Mouse (Mus musculus): ENCODE data around the gene Tnip1.

Gene Tnip1

DNA sequence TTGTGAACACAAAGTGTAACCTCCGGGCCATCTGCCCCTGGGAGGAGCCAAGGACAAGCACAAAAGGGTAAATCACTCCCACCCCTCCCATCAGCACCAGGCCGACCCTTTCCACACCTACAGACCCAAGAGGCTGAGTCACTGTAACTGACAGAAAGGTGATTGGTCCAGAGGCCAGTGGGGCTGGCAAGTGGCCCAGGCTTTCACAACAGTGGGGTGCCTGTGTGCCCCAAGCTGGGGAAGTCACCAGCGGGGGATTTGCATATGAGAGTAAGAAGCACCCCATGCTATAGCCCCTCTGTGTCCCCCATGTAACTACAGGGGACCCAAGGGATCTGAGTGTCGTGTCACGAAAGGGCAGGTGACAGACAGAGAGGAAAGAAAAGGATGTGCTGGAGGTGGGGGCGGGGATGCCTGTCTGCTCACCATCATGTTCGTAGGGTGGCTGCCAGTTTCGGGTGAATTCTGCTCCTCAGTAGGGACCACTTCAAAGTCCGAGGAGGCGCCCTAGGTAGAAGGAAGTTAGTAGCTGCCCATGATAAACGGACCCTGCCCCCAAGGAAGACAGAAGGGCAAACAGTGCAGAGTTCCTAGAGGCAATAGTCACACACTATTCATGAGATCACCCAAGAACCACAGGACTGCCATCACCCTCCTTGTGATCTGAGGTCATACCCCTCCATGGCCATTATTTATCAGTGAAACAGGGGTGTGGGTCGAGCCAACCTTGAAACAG is 26.5 kb downstream of the Tnip1 start:
- CTCF ChIA-PET: interaction anchor here (0.7 to 0.9 kb wide), 2 partner anchors 36 to 196 kb away, joined by 3 to 4 read pairs; no protein-coding TSS in a partner anchor

DNA sequence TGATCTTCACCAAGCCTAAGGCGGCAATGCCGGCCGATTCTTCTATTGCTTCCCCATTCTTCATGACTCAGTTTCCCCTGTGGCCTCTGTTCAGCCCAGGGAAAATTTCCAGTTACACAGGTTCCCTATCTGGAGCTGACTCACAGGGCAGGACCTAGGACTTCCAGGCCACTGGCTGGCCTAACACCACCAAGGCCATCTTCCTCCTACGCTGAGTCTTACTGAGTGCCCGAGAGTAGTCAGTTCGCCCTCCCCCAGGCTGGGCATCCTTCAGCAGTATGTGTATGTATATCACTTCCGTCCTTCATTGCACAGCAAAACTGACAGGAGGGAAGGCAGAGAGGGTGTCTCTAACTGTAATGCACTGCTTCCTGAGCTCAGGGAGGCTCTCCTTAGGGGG is 28.5 kb downstream of the Tnip1 start:
- CTCF ChIA-PET: interaction anchor here (1.0 to 1.2 kb wide), 2 partner anchors 18 to 50 kb away, joined by 4 read pairs; no protein-coding TSS in a partner anchor

DNA sequence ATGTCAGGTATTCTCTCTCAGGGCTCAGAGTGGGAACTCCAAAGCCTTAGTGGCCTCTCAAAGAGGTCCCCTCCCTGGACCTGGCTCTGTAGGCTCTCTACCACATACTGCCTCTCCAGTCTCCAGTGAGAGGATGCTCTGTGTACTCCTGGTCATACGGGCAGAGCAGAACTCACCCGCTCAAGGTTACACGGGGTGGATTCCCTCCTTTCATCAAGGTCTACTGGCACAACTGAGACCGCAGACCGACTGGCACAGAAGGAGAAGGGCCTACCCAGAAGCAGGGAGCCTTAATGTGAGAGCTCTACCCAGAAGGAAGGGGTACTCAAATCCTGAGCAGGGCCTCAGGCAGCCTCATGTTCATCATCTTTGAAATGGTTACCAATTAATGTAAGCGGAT is 30.2 kb downstream of the Tnip1 start:
- CTCF ChIA-PET: no interaction called here

DNA sequence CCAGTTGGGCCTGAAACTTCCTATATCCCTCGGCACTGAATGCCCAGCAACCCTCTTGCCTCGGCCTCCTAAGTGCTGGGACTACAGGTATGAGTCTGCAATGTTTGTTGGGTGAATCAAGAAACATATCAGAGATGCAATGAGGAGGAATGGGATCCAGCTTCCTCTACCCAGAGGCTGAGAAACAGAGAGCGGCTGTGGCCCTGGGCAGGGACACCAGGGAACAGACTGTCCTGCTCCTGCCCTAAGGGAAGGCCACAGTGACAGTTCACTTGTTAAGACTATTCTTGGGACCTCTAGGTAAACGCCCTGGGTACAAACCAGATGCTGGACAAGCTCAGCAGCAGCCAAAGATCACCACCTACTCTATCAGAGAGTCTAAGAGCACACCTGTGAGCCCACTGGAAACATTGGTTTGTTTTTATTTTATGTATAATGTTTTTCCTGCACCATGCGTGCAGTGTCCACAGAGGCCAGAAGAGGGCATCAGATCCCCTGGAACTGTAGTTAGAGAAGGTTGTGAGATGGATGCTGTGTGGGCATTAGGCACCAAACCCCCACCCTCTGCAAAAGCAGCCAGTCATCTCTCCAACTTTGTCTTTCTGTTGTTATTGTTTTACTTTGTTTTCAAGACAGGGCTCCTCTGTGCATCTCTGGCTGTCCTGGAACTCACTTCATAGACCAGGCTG is 31.2 kb downstream of the Tnip1 start:
- CTCF ChIA-PET: interaction anchor here (1.1 to 3.4 kb wide), 3 partner anchors 24 to 63 kb away, joined by 3 to 12 read pairs (median 4); no protein-coding TSS in a partner anchor

DNA sequence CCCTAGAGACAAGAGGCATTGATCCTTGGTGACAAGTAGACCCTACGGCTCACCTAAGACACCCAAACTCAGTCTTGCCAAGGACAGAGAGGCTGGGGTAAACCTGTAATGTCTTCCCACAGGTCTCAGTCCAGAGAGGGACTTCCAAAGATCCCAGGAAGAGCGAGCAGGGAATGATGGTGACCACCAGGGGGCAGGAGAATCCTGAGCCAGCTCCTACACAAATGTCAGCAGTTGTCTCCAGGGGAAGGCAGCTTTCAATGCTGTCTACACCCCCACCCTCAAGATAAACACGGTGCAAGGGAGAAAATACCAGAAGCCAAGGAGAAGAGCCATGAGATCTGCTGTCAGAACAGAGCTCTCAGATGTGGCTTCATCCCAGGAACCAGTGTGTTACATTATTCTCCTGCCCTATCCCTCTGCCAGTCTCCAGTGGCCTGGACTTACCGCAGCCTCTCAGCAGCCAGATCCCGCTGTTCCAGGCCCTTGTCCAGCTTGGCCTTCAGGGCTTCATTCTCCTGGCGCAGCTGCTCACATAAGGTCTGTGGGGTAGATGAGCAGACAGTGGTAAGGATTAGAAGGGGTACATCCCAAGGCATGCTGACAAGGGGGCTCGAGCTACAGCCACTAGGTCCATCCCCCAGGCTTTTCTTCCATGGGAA is 32.3 kb downstream of the Tnip1 start:
- CTCF ChIA-PET: interaction anchor here (0.9 to 3.4 kb wide), 4 partner anchors 25 to 57 kb away, joined by 3 to 12 read pairs (median 4); no protein-coding TSS in a partner anchor

DNA sequence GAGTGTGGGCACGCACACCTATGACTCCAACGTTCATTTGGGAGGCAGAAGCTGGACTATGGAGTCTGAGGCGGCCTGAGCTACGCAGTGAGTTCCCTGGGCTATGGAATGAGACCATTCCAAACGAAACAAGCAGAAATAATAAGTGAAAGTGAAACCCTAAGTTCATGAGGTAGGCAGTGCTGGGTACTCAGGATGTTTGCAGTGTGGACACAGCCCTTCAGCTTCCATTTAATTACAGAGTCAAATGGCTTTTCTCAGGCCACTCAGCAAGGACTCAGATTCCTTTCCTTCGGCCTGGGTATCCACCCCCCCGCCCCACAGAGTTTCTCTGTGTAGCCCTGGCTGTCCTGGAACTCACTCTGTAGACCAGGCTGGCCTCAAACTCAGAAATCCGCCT is 33.0 kb downstream of the Tnip1 start:
- CTCF ChIA-PET: interaction anchor here (1.2 to 3.4 kb wide), 2 partner anchors 46 to 54 kb away, joined by 3 to 12 read pairs; no protein-coding TSS in a partner anchor

DNA sequence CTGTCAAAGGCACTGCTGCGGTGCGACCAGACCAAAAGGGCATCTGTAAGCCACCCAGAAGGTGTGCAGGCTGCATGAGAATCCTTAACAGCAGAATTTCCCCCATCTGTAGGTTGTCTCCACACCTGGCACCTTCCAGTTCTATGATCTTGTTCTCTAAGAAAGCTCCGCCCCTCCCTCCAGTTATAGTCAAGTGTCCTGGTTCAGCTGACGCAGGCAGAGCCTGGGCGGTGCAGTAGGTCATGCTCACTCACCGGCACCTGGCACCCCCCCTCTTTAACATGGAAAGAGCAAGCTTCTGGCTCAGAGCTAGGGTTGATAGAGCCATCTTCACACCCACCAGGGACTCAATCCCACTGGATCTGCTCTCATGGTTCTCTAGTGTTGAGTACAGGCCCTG is 33.4 kb downstream of the Tnip1 start:
- CTCF ChIA-PET: interaction anchor here (1.2 to 3.4 kb wide), 2 partner anchors 47 to 55 kb away, joined by 3 to 12 read pairs; no protein-coding TSS in a partner anchor

DNA sequence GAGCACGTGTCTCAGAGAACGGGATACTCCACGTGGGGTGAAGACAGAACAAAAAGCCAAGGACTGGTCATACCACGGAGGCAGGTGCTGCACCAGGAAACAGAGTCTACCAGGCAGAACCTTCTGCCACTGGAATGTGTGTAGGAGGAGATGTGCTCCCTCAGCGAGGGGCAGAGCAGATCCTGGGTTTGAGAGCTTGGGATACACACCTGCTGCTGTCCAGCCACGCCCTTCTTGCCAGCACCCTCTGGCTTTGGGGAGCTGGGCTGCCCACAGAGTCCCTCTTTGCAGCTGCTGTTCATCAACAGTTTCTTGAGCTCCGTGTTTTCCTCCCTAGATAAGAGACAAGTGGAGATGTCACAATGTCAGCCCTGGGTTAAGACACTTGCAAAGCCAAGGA is 33.8 kb downstream of the Tnip1 start:
- CTCF ChIA-PET: interaction anchor here (3.4 kb wide), 1 partner anchor 55 kb away, joined by 12 read pairs; no protein-coding TSS in a partner anchor

DNA sequence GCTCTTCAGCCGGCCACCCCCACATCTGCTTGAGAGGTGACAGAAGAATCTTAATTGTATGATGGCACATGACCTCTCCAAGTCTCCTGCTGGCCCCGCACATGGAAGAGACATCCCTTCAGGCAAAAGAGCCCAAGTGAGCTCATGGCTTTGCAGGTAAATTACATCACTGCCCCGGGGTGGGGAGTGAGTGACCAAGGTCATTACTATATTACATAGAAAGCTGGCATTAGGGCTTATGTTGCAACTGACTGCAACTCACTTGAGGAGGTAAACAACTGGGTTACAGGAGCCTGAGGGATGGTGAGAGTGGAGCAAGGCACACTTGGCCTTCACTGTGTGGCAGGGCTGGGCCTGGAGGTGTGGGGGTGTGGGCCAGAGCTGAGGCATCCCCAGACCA is 34.5 kb downstream of the Tnip1 start:
- CTCF ChIA-PET: interaction anchor here (0.6 to 3.4 kb wide), 2 partner anchors 56 to 503 kb away, joined by 3 to 12 read pairs; no protein-coding TSS in a partner anchor

DNA sequence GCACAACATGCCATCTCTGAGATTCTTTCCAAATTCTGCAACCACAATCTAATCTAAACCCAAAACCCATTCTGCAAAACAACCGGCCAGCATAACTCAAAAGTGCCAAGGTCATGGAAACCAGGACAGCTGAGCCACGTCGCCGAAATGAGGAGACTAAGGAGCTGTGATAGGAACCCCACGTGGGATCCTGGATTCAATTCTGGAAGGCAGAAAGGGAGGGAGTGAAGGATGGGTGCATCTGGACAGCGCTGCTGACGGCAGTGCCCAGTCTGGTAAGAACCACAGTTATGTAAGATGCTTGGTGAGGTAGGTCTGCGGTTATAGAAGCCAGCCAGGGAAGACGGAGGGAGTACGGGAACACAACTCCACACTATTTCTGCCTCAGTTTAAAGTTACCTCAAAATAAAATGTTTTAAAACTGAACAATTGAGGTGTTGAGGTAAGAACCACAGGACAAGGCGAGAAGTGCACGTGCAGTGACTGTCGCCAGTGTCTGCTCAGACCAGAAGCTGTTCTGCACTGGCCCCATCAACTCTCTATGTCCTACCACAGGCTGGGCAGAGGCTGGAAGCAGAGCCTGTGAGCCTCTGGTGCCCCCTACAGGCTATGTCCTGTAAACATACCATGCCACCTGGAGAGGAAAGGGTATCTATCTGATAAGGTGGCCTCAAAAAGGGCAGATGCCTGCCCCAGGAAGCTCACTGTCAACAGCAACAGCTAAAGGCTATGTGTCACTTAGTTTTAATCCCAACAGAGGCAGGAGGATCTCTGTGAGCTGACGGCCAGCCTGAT is 35.2 kb downstream of the Tnip1 start:
- CTCF ChIA-PET: interaction anchor here (0.6 to 0.7 kb wide), 2 partner anchors 43 to 504 kb away, joined by 3 to 5 read pairs; no protein-coding TSS in a partner anchor

DNA sequence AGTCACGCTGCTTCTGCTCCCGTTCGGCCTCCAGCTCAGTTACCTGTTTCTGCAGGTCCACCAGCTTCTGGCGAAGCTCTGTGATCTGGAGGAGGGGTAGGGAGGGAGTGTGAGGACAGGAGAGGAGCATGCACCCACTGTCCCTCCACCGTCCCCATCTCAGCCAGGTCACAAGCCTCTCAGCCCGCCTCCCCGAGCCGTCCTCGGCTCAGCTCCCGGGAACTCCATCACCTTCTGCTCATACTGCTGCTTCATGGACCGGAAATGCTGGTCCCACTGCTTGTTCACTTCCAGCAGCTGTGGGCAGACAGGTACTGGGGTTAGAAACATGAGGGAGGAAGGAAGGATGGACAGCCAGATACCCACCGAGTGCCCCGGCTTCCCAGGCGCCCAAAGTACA is 38.6 kb downstream of the Tnip1 start:
- CTCF ChIA-PET: no interaction called here

DNA sequence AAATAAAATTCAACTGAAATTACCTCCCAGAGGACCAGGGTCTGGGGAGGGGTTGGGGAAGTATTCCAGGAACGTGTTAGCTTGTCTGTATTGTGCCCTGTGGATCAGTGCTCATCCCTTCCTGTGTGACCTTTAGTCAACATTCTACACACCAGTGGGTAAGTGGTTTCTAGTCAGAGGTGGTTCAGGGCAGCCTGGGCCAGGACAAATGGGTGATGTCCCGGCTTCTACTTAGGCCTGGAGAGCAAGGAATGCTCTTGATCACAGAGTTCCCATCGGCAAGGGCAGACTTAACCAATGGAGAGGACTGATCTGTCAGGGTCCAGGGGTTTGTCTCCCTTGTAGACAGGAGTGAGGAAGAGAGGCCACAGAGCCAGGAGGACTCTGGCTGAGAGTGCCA is 40.2 kb downstream of the Tnip1 start:
- CTCF ChIA-PET: no interaction called here

DNA sequence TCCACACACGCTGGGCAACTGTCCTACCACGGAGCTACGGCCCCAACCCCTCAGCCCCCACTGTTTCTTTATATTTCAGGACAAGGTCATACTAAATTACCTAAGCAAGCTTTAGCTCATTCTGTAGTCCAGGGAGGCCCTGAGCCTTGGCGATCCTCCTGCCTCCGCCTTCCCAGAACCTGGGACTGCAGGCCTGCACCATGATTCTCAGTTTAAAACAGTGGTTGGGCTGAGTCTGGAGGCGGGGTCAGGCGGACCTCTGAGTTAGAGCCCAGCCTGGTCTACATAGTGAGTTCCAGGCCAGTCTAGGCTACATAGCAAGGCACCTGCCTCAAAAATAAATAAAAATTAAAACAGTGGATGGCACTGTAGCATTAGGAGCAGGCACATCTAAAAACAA is 40.9 kb downstream of the Tnip1 start:
- CTCF ChIA-PET: interaction anchor here (0.6 kb wide), 1 partner anchor 18 kb away, joined by 7 read pairs; no protein-coding TSS in a partner anchor

DNA sequence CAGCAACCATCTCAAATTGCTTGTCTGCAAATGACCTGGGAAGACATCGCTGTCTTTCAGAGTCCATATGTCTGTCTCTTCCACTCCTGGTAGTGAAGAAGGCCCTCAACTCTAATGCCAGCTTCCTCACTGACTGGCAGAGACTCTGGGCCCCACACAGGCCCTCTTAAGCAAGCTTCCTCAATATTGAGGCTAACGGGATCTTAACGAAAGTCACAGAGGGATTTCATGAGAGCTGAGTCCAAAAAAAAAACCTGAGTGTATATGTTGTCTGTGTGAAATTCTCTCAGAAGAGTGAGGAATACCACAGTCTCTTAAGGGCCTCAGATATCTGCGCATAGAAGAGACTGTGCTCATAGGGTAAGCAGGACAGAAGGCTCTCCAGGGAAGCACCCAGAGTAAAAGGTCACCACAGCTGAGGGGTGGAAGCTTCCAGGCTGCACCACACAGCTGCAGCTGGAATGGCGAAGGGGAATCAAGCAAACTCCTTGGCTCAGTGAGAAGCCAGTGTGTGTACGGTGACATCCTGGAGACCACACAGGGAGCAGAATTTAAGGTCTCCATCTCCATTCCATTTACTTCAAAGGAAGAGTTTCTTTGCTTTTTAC is 41.6 kb downstream of the Tnip1 start:
- CTCF ChIA-PET: no interaction called here

DNA sequence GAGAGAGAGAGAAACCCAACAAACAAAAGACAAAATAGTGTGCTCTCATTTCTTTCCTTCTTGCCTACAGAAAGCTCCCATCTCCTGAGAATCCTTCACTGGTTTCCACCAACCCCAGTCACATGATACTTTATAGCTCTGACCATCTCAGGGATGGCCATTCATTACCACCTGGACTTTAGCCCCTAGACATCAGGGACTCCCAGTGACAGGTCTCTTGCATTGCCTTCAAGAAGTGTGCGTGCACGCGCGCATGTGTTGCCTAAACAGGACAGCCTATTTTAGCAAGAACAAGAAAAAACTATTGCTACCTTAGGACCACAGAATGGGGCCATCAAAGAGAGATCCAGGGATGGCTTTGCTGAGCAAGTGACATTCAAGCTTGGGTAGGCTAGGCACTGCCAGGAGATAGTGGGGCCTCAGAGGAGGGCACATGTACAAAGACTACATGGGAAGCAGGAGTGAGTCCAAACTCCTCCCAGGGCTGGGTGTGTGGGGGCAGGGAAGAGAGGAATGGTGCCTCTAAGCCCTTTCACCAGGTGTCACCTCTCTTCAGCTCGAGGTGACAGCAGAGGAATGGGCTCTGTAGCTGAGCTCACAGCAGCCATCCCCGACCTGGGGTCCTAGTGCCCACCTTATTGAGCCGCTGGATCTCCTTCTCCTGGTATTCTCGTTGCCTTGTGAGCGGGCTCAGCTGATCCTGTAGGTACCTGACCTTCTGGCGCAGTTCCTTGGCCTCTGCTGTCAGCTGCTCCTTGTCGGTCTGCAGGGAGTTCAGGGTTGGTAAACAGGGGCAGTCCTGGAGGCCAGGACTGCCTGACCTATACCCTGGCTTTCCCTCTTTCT is 42.4 kb downstream of the Tnip1 start:
- CTCF ChIA-PET: no interaction called here

DNA sequence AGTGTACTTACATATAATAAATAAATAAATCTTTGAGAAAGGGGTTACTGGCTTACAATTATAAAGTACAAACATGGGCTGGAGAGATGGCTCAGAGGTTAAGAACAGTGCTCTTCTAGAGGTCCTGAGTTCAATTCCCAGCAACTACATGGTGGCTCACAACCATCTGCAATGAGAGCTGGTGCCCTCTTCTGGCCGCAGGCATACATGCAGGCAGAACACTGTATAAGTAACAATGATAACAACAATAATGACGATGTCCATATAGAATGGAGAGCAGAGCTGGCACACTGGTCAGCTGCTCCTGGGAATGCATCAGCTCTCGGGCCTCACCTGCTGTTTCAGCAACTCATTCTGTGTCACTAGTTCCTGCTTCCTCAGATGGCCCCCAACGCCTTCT is 44.4 kb downstream of the Tnip1 start:
- CTCF ChIA-PET: interaction anchor here (0.6 kb wide), 1 partner anchor 1063 kb away, joined by 6 read pairs; no protein-coding TSS in a partner anchor

DNA sequence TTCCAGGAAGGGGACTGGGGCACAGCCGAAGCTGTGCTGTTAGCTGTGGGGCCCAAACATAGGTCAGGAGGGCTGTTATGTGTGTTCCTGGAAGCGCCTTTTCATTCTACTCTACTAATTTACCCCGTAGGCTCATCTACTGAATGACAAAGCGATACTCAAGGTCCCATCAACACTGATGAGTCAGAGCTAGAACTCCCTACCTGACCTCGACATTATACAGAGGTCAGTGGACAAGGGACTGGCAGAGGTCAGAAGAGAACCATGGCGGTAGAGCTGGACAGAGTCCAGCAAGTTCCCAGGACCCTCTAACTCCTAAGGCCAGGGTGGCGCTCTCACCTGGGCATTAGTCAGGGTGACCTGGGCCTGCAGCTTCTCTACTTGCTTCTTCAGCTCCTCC is 45.3 kb downstream of the Tnip1 start:
- CTCF ChIA-PET: interaction anchor here (0.9 kb wide), 1 partner anchor 69 kb away, joined by 3 read pairs; no protein-coding TSS in a partner anchor

DNA sequence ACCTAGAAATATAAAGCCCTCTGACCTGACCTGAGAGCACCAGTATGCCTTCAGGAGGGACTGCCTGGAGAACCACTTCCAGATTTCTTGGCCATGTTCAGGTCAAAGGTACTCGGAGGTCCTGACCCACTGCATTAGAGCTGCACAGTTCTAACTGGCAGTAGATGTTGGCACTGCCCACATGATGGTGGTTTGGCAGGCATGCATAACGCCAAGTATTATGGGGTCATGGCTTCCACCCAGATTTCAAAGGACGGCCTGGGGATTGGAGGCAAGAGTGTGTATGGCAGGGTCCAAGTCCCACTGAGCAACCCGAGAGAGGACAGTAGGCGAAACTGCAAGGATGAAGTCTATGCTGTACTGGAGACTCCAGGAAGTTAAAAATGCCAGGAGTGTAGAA is 48.9 kb downstream of the Tnip1 start:
- CTCF ChIA-PET: no interaction called here

DNA sequence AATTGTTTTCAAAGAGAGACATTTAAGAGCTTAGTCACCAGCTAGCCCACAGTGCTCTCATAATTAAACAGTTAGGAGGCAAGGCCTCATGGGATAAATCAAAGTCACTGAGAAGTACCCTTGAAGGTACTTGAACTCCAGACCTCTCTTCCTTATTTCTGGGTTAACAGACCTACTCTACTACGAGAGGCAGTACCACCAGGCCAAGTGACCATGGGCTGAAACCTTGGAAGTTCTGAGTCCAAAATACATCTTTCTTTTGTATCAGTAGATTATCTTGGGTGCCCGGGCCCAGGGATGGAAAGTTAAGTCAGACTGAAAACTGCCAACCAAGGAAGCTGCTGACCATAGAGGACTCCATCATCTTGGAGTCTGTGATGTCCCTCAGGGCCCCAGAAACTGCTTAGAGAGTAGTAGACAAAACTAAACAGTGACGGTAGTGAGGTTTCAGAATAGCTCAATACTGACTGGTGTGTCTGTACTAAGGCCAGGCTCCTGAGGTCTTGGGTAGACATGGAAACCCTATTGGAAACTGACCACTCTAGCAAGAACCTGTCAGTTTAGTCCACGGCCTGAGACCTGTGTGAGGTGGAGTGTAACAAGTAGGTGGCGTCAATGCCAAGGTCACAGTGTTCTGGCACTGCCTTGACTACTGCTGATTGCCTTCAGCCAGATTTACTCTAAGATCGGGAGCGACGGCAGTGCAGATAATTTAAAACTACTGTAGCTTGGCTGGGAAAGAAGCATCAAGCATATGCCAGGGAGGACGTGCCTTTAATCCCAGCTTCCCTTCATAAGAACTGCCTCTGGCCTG is 50.0 kb downstream of the Tnip1 start:
- CTCF ChIA-PET: no interaction called here

Measured in spleen, embryonic (tissue).